Mouse (Mus musculus) liver, adult 2 months (tissue): Measurements from ENCODE around the gene Ppp2r5a. TPM values are rescaled to one million over a fixed set of nuclear protein-coding genes. Genes with fewer than 3 reads are reported as not detected.
A peak's percentile ranks its signal among the peaks of the same experiment; 100 is the strongest.

ENCODE experiments used
- DNase-seq: peaks from one replicate; pipeline ENCODE4 v3.0.0-alpha.2; 2011; ENCODE audit warnings: low read depth, low spot score; ENCODE audit errors: extremely low read depth
- H3K27ac ChIP-seq: fragments of 200-500 bp; replicated peaks from 2 replicates; pipeline ENCODE4 v1.5.1; 2012; ENCODE audit warnings: low read depth, mild to moderate bottlenecking, control low read depth, inconsistent platforms, low read length; ENCODE audit not compliant: insufficient read depth
- H3K27me3 ChIP-seq: fragments of 200-500 bp; 2 replicates; pipeline ENCODE4 v1.6.1; 2012; ENCODE audit warnings: mild to moderate bottlenecking, moderate library complexity, low read length, inconsistent platforms; ENCODE audit not compliant: control insufficient read depth, insufficient read depth
- H3K36me3 ChIP-seq: fragments of 200-500 bp; 2 replicates; pipeline ENCODE4 v1.6.1; 2012; ENCODE audit warnings: low read length, inconsistent platforms; ENCODE audit not compliant: control insufficient read depth, insufficient read depth
- H3K4me1 ChIP-seq: fragments of 200-500 bp; 2 replicates; pipeline ENCODE4 v1.6.1; 2011; ENCODE audit warnings: low read length; ENCODE audit not compliant: control insufficient read depth, insufficient read depth
- H3K4me3 ChIP-seq: fragments of 200-500 bp; 2 replicates; pipeline ENCODE4 v1.5.1; 2011; ENCODE audit warnings: low read depth, mild to moderate bottlenecking, control low read depth, low read length, moderate library complexity; ENCODE audit not compliant: insufficient read depth
- H3K79me2 ChIP-seq: fragments of 200-500 bp; 2 replicates; pipeline ENCODE4 v1.6.1; 2012; ENCODE audit warnings: inconsistent platforms, mild to moderate bottlenecking, low read length, moderate library complexity; ENCODE audit not compliant: control insufficient read depth, insufficient read depth
- H3K9ac ChIP-seq: fragments of 200-500 bp; 2 replicates; pipeline ENCODE4 v1.6.1; 2012; ENCODE audit warnings: low read depth, mild to moderate bottlenecking, control low read depth, inconsistent platforms, low read length
- CTCF ChIP-seq: fragments of 200-500 bp; IDR thresholded peaks from 2 replicates; pipeline ENCODE4 v1.5.1; 2011; ENCODE audit warnings: low read depth, low read length, control low read depth
- POLR2A ChIP-seq: fragments of 200-500 bp; IDR thresholded peaks from 2 replicates; pipeline ENCODE4 v1.6.1; 2011; ENCODE audit warnings: low read length, control low read depth; ENCODE audit not compliant: insufficient read depth; ENCODE audit errors: extremely low read depth
- WGBS: fragments of 180-500 bp; shearing (Covaris S2); methylation state at CpG from one replicate; pipeline ENCODE4 v1.1.7; 2018; 5-methylcytosine and 5-hydroxymethylcytosine counted together
- polyA plus RNA-seq: library from polyadenylated mRNA; depleted of rRNA; stranded (reverse); fragments of >200 nt; gene quantifications from 2 replicates; pipeline ENCODE4 v1.2.3, GENCODE M21; 2012
- total RNA-seq: library from RNA; depleted of rRNA; stranded (reverse); fragments of >200 nt; gene quantifications from 2 replicates; pipeline ENCODE4 v1.2.3, GENCODE M21; 2014

Gene Ppp2r5a
- total and polyA plus RNA-seq, 2 experiments = 75.3 to 149 TPM

GRCm38 (mm10) chr1:191317591-191318196 lies 85.4 kb downstream of the Ppp2r5a start, which contains the start of gene Nenf:
Gene Nenf, minus strand, starts transcription at chr1:191318194.
- no peak for TF ChIP-seq POLR2A
- peak; percentile 34; the same call in 1 of the 2 replicates for TF ChIP-seq CTCF
- H3K4me3 ChIP-seq = peak within 1 kb of the TSS; percentile 82
- 3% methylated on average over 54 of the region's 54 CpGs for WGBS
- peak within 1 kb of the TSS; percentile 92 for H3K9ac ChIP-seq
- no peaks in the 10 kb centered on the region for H3K27me3 ChIP-seq
- no peaks in the 10 kb centered on the region for H3K36me3 ChIP-seq
- H3K4me1 ChIP-seq = peaks cover 7% of the 10 kb centered on the region; the same call in 1 of the 2 replicates
- H3K27ac ChIP-seq = no peak within 1 kb of the TSS; the same call in 1 of the 2 replicates
- DNase-seq = no peak
- H3K79me2 ChIP-seq = no peaks in the 10 kb centered on the region

DNA sequence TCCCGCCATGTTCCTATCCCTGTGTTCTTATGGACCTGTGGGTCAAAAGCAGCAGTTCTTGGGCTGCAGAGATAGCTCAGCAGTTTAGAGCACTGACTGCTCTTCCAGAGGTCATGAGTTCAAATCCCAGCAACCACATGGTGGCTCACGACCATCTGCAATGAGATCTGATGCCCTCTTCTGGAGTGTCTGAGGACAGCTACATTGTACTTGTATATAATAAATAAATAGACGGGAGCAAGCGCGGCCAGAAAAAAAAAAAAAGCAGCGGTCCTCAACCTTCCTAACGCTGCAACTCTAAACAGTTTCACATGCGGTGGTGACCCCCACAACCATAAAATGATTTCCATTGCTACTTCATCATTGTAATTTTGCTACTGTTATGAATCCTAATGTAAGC lies 86.3 kb downstream of the Ppp2r5a start:
- Histone ChIP-seq H3K9ac (no peak overlapping the region), H3K27ac (no peak overlapping the region), H3K79me2 (no peaks in the 10 kb centered on the region), H3K36me3 (no peaks in the 10 kb centered on the region), H3K27me3 (no peaks in the 10 kb centered on the region), H3K4me3 (no peak overlapping the region), H3K4me1 (peaks cover 9% of the 10 kb centered on the region; the same call in 1 of the 2 replicates)
- DNase-seq = no peak
- TF ChIP-seq POLR2A (no peak), CTCF (no peak)
- 86% methylated on average over 8 of the region's 8 CpGs for WGBS

GRCm38 (mm10) chr1:191313926-191314325 lies 89.1 kb downstream of the Ppp2r5a start:
- TF ChIP-seq POLR2A (no peak), CTCF (no peak)
- WGBS = 56% methylated on average over 4 of the region's 4 CpGs
- Histone ChIP-seq H3K79me2 (no peaks in the 10 kb centered on the region), H3K27me3 (no peaks in the 10 kb centered on the region), H3K9ac (no peak overlapping the region), H3K36me3 (no peaks in the 10 kb centered on the region), H3K4me3 (no peak overlapping the region), H3K27ac (no peak overlapping the region), H3K4me1 (peaks cover 13% of the 10 kb centered on the region; the same call in 1 of the 2 replicates)
- DNase-seq = no peak

GRCm38 (mm10) chr1:191313158-191313557 lies 89.9 kb downstream of the Ppp2r5a start:
- Histone ChIP-seq H3K4me1 (peaks cover 12% of the 10 kb centered on the region; the same call in 1 of the 2 replicates), H3K79me2 (no peaks in the 10 kb centered on the region), H3K36me3 (no peaks in the 10 kb centered on the region), H3K9ac (no peak overlapping the region; the same call in 1 of the 2 replicates), H3K27ac (peak overlapping the region; percentile 55), H3K27me3 (no peaks in the 10 kb centered on the region), H3K4me3 (no peak overlapping the region)
- no peak for DNase-seq
- 49% methylated on average over 6 of the region's 6 CpGs for WGBS
- TF ChIP-seq CTCF (no peak), POLR2A (no peak)

GRCm38 (mm10) chr1:191312513-191312941 lies 90.5 kb downstream of the Ppp2r5a start:
- peak; percentile 85 for DNase-seq
- Histone ChIP-seq H3K27me3 (no peaks in the 10 kb centered on the region), H3K4me1 (peaks cover 10% of the 10 kb centered on the region; the same call in 1 of the 2 replicates), H3K4me3 (peak overlapping the region; percentile 69), H3K79me2 (no peaks in the 10 kb centered on the region), H3K36me3 (no peaks in the 10 kb centered on the region), H3K9ac (peak overlapping the region; percentile 73), H3K27ac (peak overlapping the region; percentile 55)
- WGBS = under 1% methylated on average over 14 of the region's 14 CpGs
- TF ChIP-seq CTCF (peak; percentile 88), POLR2A (no peak)

DNA sequence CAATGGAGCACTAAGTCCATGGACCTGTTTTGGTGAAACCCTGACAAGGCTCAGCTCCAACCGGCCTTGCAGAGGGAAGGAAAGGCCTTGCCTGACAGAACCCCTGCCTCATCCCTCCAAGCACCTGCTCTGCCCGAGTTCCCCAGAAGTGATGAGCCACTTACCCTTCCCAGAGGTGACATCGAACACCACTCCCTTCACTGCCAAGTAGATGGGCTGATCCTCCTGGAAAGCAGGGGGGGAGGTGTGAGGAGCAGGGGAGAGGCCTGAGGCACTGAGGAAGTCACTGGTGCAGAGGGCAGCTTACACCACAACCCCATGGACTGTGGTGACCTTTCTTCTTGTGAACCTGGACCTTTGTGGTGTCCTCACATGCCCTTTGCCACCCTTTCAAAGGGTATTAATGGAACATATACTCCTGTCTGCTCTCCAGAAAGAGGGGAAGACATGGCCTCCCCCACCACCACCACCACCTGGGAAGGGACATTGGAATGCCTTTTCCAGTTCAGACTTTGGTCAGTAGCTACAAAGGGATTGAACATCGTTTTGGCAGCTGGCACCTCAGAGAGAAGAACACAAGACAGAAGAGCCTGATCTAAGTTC lies 91.7 kb downstream of the Ppp2r5a start:
- Histone ChIP-seq H3K36me3 (no peaks in the 10 kb centered on the region), H3K79me2 (no peaks in the 10 kb centered on the region), H3K4me1 (peaks cover 9% of the 10 kb centered on the region; the same call in 1 of the 2 replicates), H3K27ac (no peak overlapping the region), H3K27me3 (no peaks in the 10 kb centered on the region), H3K4me3 (no peak overlapping the region), H3K9ac (no peak overlapping the region)
- 67% methylated on average over 4 of the region's 4 CpGs for WGBS
- peak; percentile 45 for DNase-seq
- TF ChIP-seq CTCF = no peak
- TF ChIP-seq POLR2A = no peak
